Mouse (Mus musculus): ENCODE results near the gene Tcn2. TPM values are rescaled to one million over a fixed set of nuclear protein-coding genes. Genes with fewer than 3 reads are reported as not detected.
"Not testable (repeated sequence)": the region's sequence is repeated elsewhere in the genome, so short reads cannot be mapped to it uniquely, and the experiment has no call there.

The Tcn2 gene
- polyA plus RNA-seq, 1 experiment from 2014 or later: 49.4 TPM

- H3K4me3 ChIP-seq: no peak overlapping the region
- H3K4me2 ChIP-seq: no peak overlapping the region
- H3K9me3 ChIP-seq: no peaks in the 10 kb centered on the region
- peaks cover 35% of the 10 kb centered on the region for H3K36me3 ChIP-seq
- no peaks in the 10 kb centered on the region for H3K4me1 ChIP-seq
- H3K27ac ChIP-seq: no peak overlapping the region
- ATAC-seq (ENCODE audit: insufficient number of reproducible peaks, low FRiP score, low TSS enrichment, low read depth): no peak
- 94% methylated on average over 6 of the region's 6 CpGs for whole genome bisulfite sequencing
- no peaks in the 10 kb centered on the region for H3K27me3 ChIP-seq
- no peak overlapping the region for H3K9ac ChIP-seq
Measured at GRCm38 (mm10) chr11:3922731-3923130, 9.2 kb downstream of the Tcn2 start.

- Histone ChIP-seq H3K36me3 (peaks cover 32% of the 10 kb centered on the region), H3K9me3 (no peaks in the 10 kb centered on the region), H3K4me2 (no peak overlapping the region), H3K27ac (no peak overlapping the region), H3K4me1 (no peaks in the 10 kb centered on the region), H3K27me3 (no peaks in the 10 kb centered on the region), H3K9ac (no peak overlapping the region), H3K4me3 (no peak overlapping the region)
- no peak for ATAC-seq (ENCODE audit: insufficient number of reproducible peaks, low FRiP score, low TSS enrichment, low read depth)
- WGBS: 94% methylated on average over 9 of the region's 9 CpGs
Measured at GRCm38 (mm10) chr11:3922115-3922514, 9.8 kb downstream of the Tcn2 start.

GRCm38 (mm10) chr11:3921281-3921850 lies 10.6 kb downstream of the Tcn2 start:
- Histone ChIP-seq H3K27ac (no peak overlapping the region), H3K9ac (no peak overlapping the region), H3K27me3 (no peaks in the 10 kb centered on the region), H3K4me1 (no peaks in the 10 kb centered on the region), H3K9me3 (no peaks in the 10 kb centered on the region), H3K36me3 (peaks cover 32% of the 10 kb centered on the region), H3K4me3 (no peak overlapping the region), H3K4me2 (no peak overlapping the region)
- 29% methylated on average over 8 of the region's 8 CpGs for WGBS
- ATAC-seq (ENCODE audit: insufficient number of reproducible peaks, low FRiP score, low TSS enrichment, low read depth): no peak

- Histone ChIP-seq H3K9me3 (no peaks in the 10 kb centered on the region), H3K4me2 (no peak overlapping the region), H3K4me3 (no peak overlapping the region), H3K36me3 (peaks cover 28% of the 10 kb centered on the region), H3K27me3 (no peaks in the 10 kb centered on the region), H3K4me1 (no peaks in the 10 kb centered on the region), H3K9ac (no peak overlapping the region), H3K27ac (no peak overlapping the region)
- WGBS: 85% methylated on average over 7 of the region's 7 CpGs
- no peak for ATAC-seq (ENCODE audit: insufficient number of reproducible peaks, low FRiP score, low TSS enrichment, low read depth)
Measured at GRCm38 (mm10) chr11:3920476-3920875, 11.5 kb downstream of the Tcn2 start.

GRCm38 (mm10) chr11:3918738-3919137 lies 13.2 kb downstream of the Tcn2 start:
- Histone ChIP-seq H3K4me3 (no peak overlapping the region), H3K36me3 (peaks cover 15% of the 10 kb centered on the region), H3K9ac (no peak overlapping the region), H3K27ac (no peak overlapping the region), H3K27me3 (no peaks in the 10 kb centered on the region), H3K4me1 (peaks cover 9% of the 10 kb centered on the region), H3K9me3 (no peaks in the 10 kb centered on the region), H3K4me2 (no peak overlapping the region)
- WGBS: 35% methylated on average over 1 of the region's 1 CpGs
- no peak for ATAC-seq (ENCODE audit: insufficient number of reproducible peaks, low FRiP score, low TSS enrichment, low read depth)

GRCm38 (mm10) chr11:3914109-3914840 lies 17.7 kb downstream of the Tcn2 start, which contains the start of gene Slc35e4:
TSS of gene Slc35e4 (minus strand) at chr11:3914664.
- H3K27ac ChIP-seq: peak within 1 kb of the TSS; percentile 88
- H3K9ac ChIP-seq: peak within 1 kb of the TSS; percentile 39
- no peaks in the 10 kb centered on the region for H3K9me3 ChIP-seq
- H3K4me2 ChIP-seq: peak within 1 kb of the TSS; percentile 74
- H3K4me3 ChIP-seq: peak within 1 kb of the TSS; percentile 53
- H3K27me3 ChIP-seq: peaks cover 7% of the 10 kb centered on the region
- H3K36me3 ChIP-seq: no peaks in the 10 kb centered on the region
- ATAC-seq (ENCODE audit: insufficient number of reproducible peaks, low FRiP score, low TSS enrichment, low read depth): peak; percentile 77
- H3K4me1 ChIP-seq: peaks cover 35% of the 10 kb centered on the region
- WGBS: under 1% methylated on average over 27 of the region's 28 CpGs

- peaks cover 35% of the 10 kb centered on the region for H3K4me1 ChIP-seq
- peak overlapping the region; percentile 74 for H3K4me2 ChIP-seq
- peak; percentile 78 for ATAC-seq (ENCODE audit: insufficient number of reproducible peaks, low FRiP score, low TSS enrichment, low read depth)
- under 1% methylated on average over 65 of the region's 65 CpGs for WGBS
- no peaks in the 10 kb centered on the region for H3K36me3 ChIP-seq
- H3K27ac ChIP-seq: peak overlapping the region; percentile 88
- no peaks in the 10 kb centered on the region for H3K9me3 ChIP-seq
- peaks cover 7% of the 10 kb centered on the region for H3K27me3 ChIP-seq
- peak overlapping the region; percentile 8 for H3K9ac ChIP-seq
- peak overlapping the region; percentile 53 for H3K4me3 ChIP-seq
Measured at GRCm38 (mm10) chr11:3913316-3914108, 18.4 kb downstream of the Tcn2 start.

GRCm38 (mm10) chr11:3912875-3913271 lies 19.1 kb downstream of the Tcn2 start:
- Histone ChIP-seq H3K4me1 (peaks cover 35% of the 10 kb centered on the region), H3K27ac (0 out of 2 replicates have a peak overlapping the region, but pooled peaks have one; percentile 88), H3K4me3 (peak overlapping the region; percentile 53), H3K36me3 (no peaks in the 10 kb centered on the region), H3K4me2 (peak overlapping the region; percentile 74), H3K9me3 (no peaks in the 10 kb centered on the region), H3K9ac (peak overlapping the region; percentile 8; the same call in 1 of the 2 replicates), H3K27me3 (peaks cover 7% of the 10 kb centered on the region)
- 4% methylated on average over 16 of the region's 16 CpGs for WGBS
- no peak for ATAC-seq (ENCODE audit: insufficient number of reproducible peaks, low FRiP score, low TSS enrichment, low read depth)

- H3K4me1 ChIP-seq: peaks cover 35% of the 10 kb centered on the region
- peak overlapping the region; percentile 74 for H3K4me2 ChIP-seq
- H3K27me3 ChIP-seq: peaks cover 7% of the 10 kb centered on the region
- H3K9ac ChIP-seq: peak overlapping the region; percentile 8; the same call in 1 of the 2 replicates
- H3K9me3 ChIP-seq: no peaks in the 10 kb centered on the region
- WGBS: 14% methylated on average over 19 of the region's 19 CpGs
- H3K27ac ChIP-seq: no peak overlapping the region
- ATAC-seq (ENCODE audit: insufficient number of reproducible peaks, low FRiP score, low TSS enrichment, low read depth): no peak
- peak overlapping the region; percentile 53 for H3K4me3 ChIP-seq
- H3K36me3 ChIP-seq: peaks cover 5% of the 10 kb centered on the region; the same call in 1 of the 2 replicates
Measured at GRCm38 (mm10) chr11:3912100-3912874, 19.7 kb downstream of the Tcn2 start.

GRCm38 (mm10) chr11:3911440-3911839 lies 20.5 kb downstream of the Tcn2 start:
- H3K4me2 ChIP-seq: 0 out of 2 replicates have a peak overlapping the region, but pooled peaks have one; percentile 15
- peaks cover 35% of the 10 kb centered on the region for H3K4me1 ChIP-seq
- H3K36me3 ChIP-seq: peaks cover 14% of the 10 kb centered on the region; the same call in 1 of the 2 replicates
- not testable (repeated sequence) for H3K9ac ChIP-seq; H3K27ac ChIP-seq; H3K9me3 ChIP-seq; ATAC-seq (ENCODE audit: insufficient number of reproducible peaks, low FRiP score, low TSS enrichment, low read depth); H3K27me3 ChIP-seq; H3K4me3 ChIP-seq
- 90% methylated on average over 6 of the region's 6 CpGs for WGBS
